Mouse (Mus musculus): ENCODE measurements at regions not wholly inside any gene's neighbourhood (a gene's known extent, or its start where the extent isn't known, plus 50 kb on each side); places are given as distances from the start of the nearest gene placed in this dataset.

GRCm38 (mm10) chr10:27942136-27942535, 132.5 kb upstream of the Ptprk start:
- Histone ChIP-seq H3K4me3 (no peak overlapping the region), H3K27me3 (ENCODE audit: low read depth, poor library complexity, severe bottlenecking) (no peaks in the 10 kb centered on the region), H3K9me3 (replicated peaks) (no peaks in the 10 kb centered on the region), H3K4me1 (no peaks in the 10 kb centered on the region), H3K36me3 (no peaks in the 10 kb centered on the region), H3K27ac (replicated peaks) (no peak overlapping the region)
- DNase-seq (ENCODE audit: low spot score): no peak
- 93% methylated on average over 5 of the region's 5 CpGs for WGBS

- Histone ChIP-seq H3K4me1 (no peaks in the 10 kb centered on the region), H3K9me3 (replicated peaks) (no peaks in the 10 kb centered on the region), H3K4me3 (no peak overlapping the region), H3K27ac (replicated peaks) (no peak overlapping the region), H3K27me3 (ENCODE audit: low read depth, poor library complexity, severe bottlenecking) (no peaks in the 10 kb centered on the region), H3K36me3 (no peaks in the 10 kb centered on the region)
- no peak for DNase-seq (ENCODE audit: low spot score)
- WGBS: 91% methylated on average over 1 of the region's 1 CpGs
Measured at GRCm38 (mm10) chr10:27949127-27949526, 125.5 kb upstream of the Ptprk start.

- 95% methylated on average over 1 of the region's 1 CpGs for WGBS
- Histone ChIP-seq H3K27ac (replicated peaks) (no peak overlapping the region), H3K9me3 (replicated peaks) (no peaks in the 10 kb centered on the region), H3K27me3 (ENCODE audit: low read depth, poor library complexity, severe bottlenecking) (no peaks in the 10 kb centered on the region), H3K36me3 (no peaks in the 10 kb centered on the region), H3K4me3 (no peak overlapping the region), H3K4me1 (no peaks in the 10 kb centered on the region)
- DNase-seq (ENCODE audit: low spot score): no peak
Measured at GRCm38 (mm10) chr10:27968202-27968601, 106.4 kb upstream of the Ptprk start.

GRCm38 (mm10) chr10:27984047-27984446, 90.6 kb upstream of the Ptprk start:
- Histone ChIP-seq H3K4me1 (no peaks in the 10 kb centered on the region), H3K9me3 (replicated peaks) (no peaks in the 10 kb centered on the region), H3K27ac (replicated peaks) (no peak overlapping the region), H3K4me3 (no peak overlapping the region), H3K36me3 (no peaks in the 10 kb centered on the region), H3K27me3 (ENCODE audit: low read depth, poor library complexity, severe bottlenecking) (no peaks in the 10 kb centered on the region)
- 94% methylated on average over 4 of the region's 4 CpGs for WGBS
- DNase-seq (ENCODE audit: low spot score): no peak

GRCm38 (mm10) chr10:27985068-27985467, 89.6 kb upstream of the Ptprk start:
- WGBS: 96% methylated on average over 1 of the region's 1 CpGs
- H3K9me3 ChIP-seq (replicated peaks): no peaks in the 10 kb centered on the region

GRCm38 (mm10) chr10:27987026-27987425, 87.6 kb upstream of the Ptprk start:
- Histone ChIP-seq H3K4me3 (no peak overlapping the region), H3K27me3 (ENCODE audit: low read depth, poor library complexity, severe bottlenecking) (no peaks in the 10 kb centered on the region), H3K4me1 (peaks cover 11% of the 10 kb centered on the region), H3K27ac (replicated peaks) (no peak overlapping the region), H3K9me3 (replicated peaks) (no peaks in the 10 kb centered on the region), H3K36me3 (no peaks in the 10 kb centered on the region)
- 91% methylated on average over 5 of the region's 5 CpGs for WGBS
- no peak for DNase-seq (ENCODE audit: low spot score)

More at GRCm38 (mm10) chr10:27985068-27985467, 89.6 kb upstream of the Ptprk start:
- Histone ChIP-seq H3K27ac (replicated peaks) (no peak overlapping the region), H3K36me3 (no peaks in the 10 kb centered on the region), H3K4me1 (no peaks in the 10 kb centered on the region), H3K4me3 (no peak overlapping the region), H3K27me3 (ENCODE audit: low read depth, poor library complexity, severe bottlenecking) (no peaks in the 10 kb centered on the region)
- DNase-seq (ENCODE audit: low spot score): no peak

GRCm38 (mm10) chr10:27988066-27988465, 86.6 kb upstream of the Ptprk start:
- Histone ChIP-seq H3K27ac (replicated peaks) (no peak overlapping the region), H3K4me1 (peaks cover 11% of the 10 kb centered on the region), H3K9me3 (replicated peaks) (no peaks in the 10 kb centered on the region), H3K4me3 (no peak overlapping the region), H3K27me3 (ENCODE audit: low read depth, poor library complexity, severe bottlenecking) (no peaks in the 10 kb centered on the region), H3K36me3 (no peaks in the 10 kb centered on the region)
- no peak for DNase-seq (ENCODE audit: low spot score)
- WGBS: 66% methylated on average over 3 of the region's 3 CpGs

GRCm38 (mm10) chr10:27990359-27991056, 84.1 kb upstream of the Ptprk start:
- Histone ChIP-seq H3K36me3 (no peaks in the 10 kb centered on the region), H3K27me3 (ENCODE audit: low read depth, poor library complexity, severe bottlenecking) (no peaks in the 10 kb centered on the region), H3K9me3 (replicated peaks) (no peaks in the 10 kb centered on the region), H3K27ac (replicated peaks) (peak overlapping the region; percentile 52), H3K4me3 (no peak overlapping the region), H3K4me1 (peaks cover 11% of the 10 kb centered on the region)
- 71% methylated on average over 11 of the region's 11 CpGs for WGBS
- DNase-seq (ENCODE audit: low spot score): no peak

GRCm38 (mm10) chr10:27991057-27991365, 83.6 kb upstream of the Ptprk start:
- Histone ChIP-seq H3K9me3 (replicated peaks) (no peaks in the 10 kb centered on the region), H3K27ac (replicated peaks) (peak overlapping the region; percentile 52), H3K27me3 (ENCODE audit: low read depth, poor library complexity, severe bottlenecking) (no peaks in the 10 kb centered on the region), H3K4me1 (peaks cover 11% of the 10 kb centered on the region), H3K36me3 (no peaks in the 10 kb centered on the region), H3K4me3 (no peak overlapping the region)
- no peak for DNase-seq (ENCODE audit: low spot score)
- WGBS: 54% methylated on average over 3 of the region's 3 CpGs

- H3K27me3 ChIP-seq (ENCODE audit: low read depth, poor library complexity, severe bottlenecking): no peaks in the 10 kb centered on the region
- no peak overlapping the region for H3K27ac ChIP-seq (replicated peaks)
- H3K36me3 ChIP-seq: no peaks in the 10 kb centered on the region
- 85% methylated on average over 2 of the region's 2 CpGs for WGBS
- peaks cover 11% of the 10 kb centered on the region for H3K4me1 ChIP-seq
- H3K4me3 ChIP-seq: no peak overlapping the region
- DNase-seq (ENCODE audit: low spot score): no peak
- no peaks in the 10 kb centered on the region for H3K9me3 ChIP-seq (replicated peaks)
Measured at GRCm38 (mm10) chr10:27994376-27995034, 80.1 kb upstream of the Ptprk start.

- Histone ChIP-seq H3K4me1 (peaks cover 11% of the 10 kb centered on the region), H3K9me3 (replicated peaks) (no peaks in the 10 kb centered on the region), H3K27ac (replicated peaks) (no peak overlapping the region), H3K36me3 (no peaks in the 10 kb centered on the region), H3K27me3 (ENCODE audit: low read depth, poor library complexity, severe bottlenecking) (no peaks in the 10 kb centered on the region), H3K4me3 (no peak overlapping the region)
- WGBS: 77% methylated on average over 1 of the region's 1 CpGs
- DNase-seq (ENCODE audit: low spot score): no peak
Measured at GRCm38 (mm10) chr10:27995035-27995399, 79.6 kb upstream of the Ptprk start.

- no peaks in the 10 kb centered on the region for H3K9me3 ChIP-seq (replicated peaks)
- DNase-seq (ENCODE audit: low spot score): no peak
- WGBS: 60% methylated on average over 2 of the region's 2 CpGs
- H3K4me1 ChIP-seq: no peaks in the 10 kb centered on the region
- H3K27ac ChIP-seq (replicated peaks): no peak overlapping the region
- H3K4me3 ChIP-seq: no peak overlapping the region
- no peaks in the 10 kb centered on the region for H3K36me3 ChIP-seq
- H3K27me3 ChIP-seq (ENCODE audit: low read depth, poor library complexity, severe bottlenecking): no peaks in the 10 kb centered on the region
Measured at GRCm38 (mm10) chr10:28010756-28011155, 63.9 kb upstream of the Ptprk start.

GRCm38 (mm10) chr10:28012135-28012534, 62.5 kb upstream of the Ptprk start:
- WGBS: 87% methylated on average over 1 of the region's 1 CpGs
- H3K4me3 ChIP-seq: no peak overlapping the region
- no peaks in the 10 kb centered on the region for H3K27me3 ChIP-seq (ENCODE audit: low read depth, poor library complexity, severe bottlenecking)
- H3K4me1 ChIP-seq: no peaks in the 10 kb centered on the region
- no peaks in the 10 kb centered on the region for H3K9me3 ChIP-seq (replicated peaks)
- no peaks in the 10 kb centered on the region for H3K36me3 ChIP-seq
- no peak for DNase-seq (ENCODE audit: low spot score)
- H3K27ac ChIP-seq (replicated peaks): no peak overlapping the region

All from midbrain, embryonic 10.5 days (tissue).